Mouse (Mus musculus) large intestine, adult 2 months (tissue): Measurements from ENCODE around the gene Crebrf. TPM values are rescaled to one million over a fixed set of nuclear protein-coding genes. Genes with fewer than 3 reads are reported as not detected.

Source experiments
- DNase-seq: peaks from one replicate; pipeline ENCODE4 v3.0.0-alpha.2; 2012; ENCODE audit warnings: low read depth, low spot score
- WGBS: fragments of 180-500 bp; shearing (Covaris S2); methylation state at CpG from one replicate; pipeline ENCODE4 v1.1.7; 2018; 5-methylcytosine and 5-hydroxymethylcytosine counted together
- polyA plus RNA-seq: library from polyadenylated mRNA; depleted of rRNA; stranded (reverse); fragments of >200 nt; gene quantifications from 2 replicates; pipeline ENCODE4 v1.2.3, GENCODE M21; 2012

Crebrf gene
- polyA plus RNA-seq, 1 experiment = 2.7 TPM

GRCm38 (mm10) chr17:26702621-26703020 is 12.8 kb upstream of the Crebrf start:
- DNase-seq = no peak
- 46% methylated on average over 4 of the region's 4 CpGs for whole genome bisulfite sequencing

- DNase-seq = no peak
- 83% methylated on average over 4 of the region's 4 CpGs for WGBS
Measured at GRCm38 (mm10) chr17:26703671-26704070, 11.8 kb upstream of the Crebrf start.

GRCm38 (mm10) chr17:26705463-26706359 is 9.7 kb upstream of the Crebrf start:
- 50% methylated on average over 11 of the region's 11 CpGs for WGBS
- DNase-seq = no peak

GRCm38 (mm10) chr17:26707066-26707465 is 8.4 kb upstream of the Crebrf start:
- 60% methylated on average over 7 of the region's 7 CpGs for WGBS
- no peak for DNase-seq

- no peak for DNase-seq
Measured at GRCm38 (mm10) chr17:26708499-26708898, 7.0 kb upstream of the Crebrf start.

- DNase-seq = no peak
- 35% methylated on average over 9 of the region's 9 CpGs for WGBS
Measured at GRCm38 (mm10) chr17:26708993-26709590, 6.4 kb upstream of the Crebrf start.

- WGBS = 50% methylated on average over 6 of the region's 6 CpGs
- no peak for DNase-seq
Measured at GRCm38 (mm10) chr17:26710049-26710448, 5.4 kb upstream of the Crebrf start.

- WGBS = under 1% methylated on average over 66 of the region's 75 CpGs
- peak; percentile 82 for DNase-seq
Measured at GRCm38 (mm10) chr17:26715916-26716717, 667 bp downstream of the Crebrf start.

GRCm38 (mm10) chr17:26717868-26718267 is 2.4 kb downstream of the Crebrf start:
- DNase-seq = no peak

GRCm38 (mm10) chr17:26719405-26719804 is 4.0 kb downstream of the Crebrf start:
- DNase-seq = no peak

More at GRCm38 (mm10) chr17:26717868-26718267, 2.4 kb downstream of the Crebrf start:
- WGBS = 69% methylated on average over 2 of the region's 2 CpGs

- DNase-seq = no peak
- WGBS = 72% methylated on average over 2 of the region's 2 CpGs
Measured at GRCm38 (mm10) chr17:26721802-26722201, 6.4 kb downstream of the Crebrf start.

GRCm38 (mm10) chr17:26724790-26725189 is 9.3 kb downstream of the Crebrf start:
- 11% methylated on average over 1 of the region's 1 CpGs for WGBS
- no peak for DNase-seq

- WGBS = 95% methylated on average over 1 of the region's 1 CpGs
- no peak for DNase-seq
Measured at GRCm38 (mm10) chr17:26726674-26727073, 11.2 kb downstream of the Crebrf start.

- WGBS = 71% methylated on average over 3 of the region's 3 CpGs
- no peak for DNase-seq
Measured at GRCm38 (mm10) chr17:26727110-26727755, 11.8 kb downstream of the Crebrf start.

GRCm38 (mm10) chr17:26742581-26742980 is 27.1 kb downstream of the Crebrf start:
- 83% methylated on average over 4 of the region's 4 CpGs for WGBS

GRCm38 (mm10) chr17:26743294-26743693 is 27.8 kb downstream of the Crebrf start:
- 62% methylated on average over 1 of the region's 1 CpGs for WGBS
- no peak for DNase-seq

More at GRCm38 (mm10) chr17:26742581-26742980, 27.1 kb downstream of the Crebrf start:
- no peak for DNase-seq

- 87% methylated on average over 3 of the region's 3 CpGs for WGBS
Measured at GRCm38 (mm10) chr17:26749975-26750374, 34.5 kb downstream of the Crebrf start.

GRCm38 (mm10) chr17:26752297-26752696 is 36.8 kb downstream of the Crebrf start:
- WGBS = 77% methylated on average over 1 of the region's 1 CpGs
- no peak for DNase-seq

More at GRCm38 (mm10) chr17:26749975-26750374, 34.5 kb downstream of the Crebrf start:
- DNase-seq = no peak

GRCm38 (mm10) chr17:26753476-26753875 is 38.0 kb downstream of the Crebrf start:
- 20% methylated on average over 2 of the region's 2 CpGs for WGBS
- DNase-seq = peak; percentile 24
